Mouse (Mus musculus) lung, adult 2 months (tissue): Measurements from ENCODE around the gene Sap30bp.

Experiments used
- CTCF ChIP-seq: fragments of 200-500 bp; IDR thresholded peaks from 2 replicates; pipeline ENCODE4 v1.5.1; 2011; ENCODE audit warnings: mild to moderate bottlenecking, low read length, control low read depth; ENCODE audit not compliant: insufficient read depth
- POLR2A ChIP-seq: fragments of 200-500 bp; IDR thresholded peaks from 2 replicates; pipeline ENCODE4 v1.6.1; 2011; ENCODE audit warnings: low read depth, mild to moderate bottlenecking, control low read depth, low read length, borderline replicate concordance; ENCODE audit errors: extremely low read depth

DNA sequence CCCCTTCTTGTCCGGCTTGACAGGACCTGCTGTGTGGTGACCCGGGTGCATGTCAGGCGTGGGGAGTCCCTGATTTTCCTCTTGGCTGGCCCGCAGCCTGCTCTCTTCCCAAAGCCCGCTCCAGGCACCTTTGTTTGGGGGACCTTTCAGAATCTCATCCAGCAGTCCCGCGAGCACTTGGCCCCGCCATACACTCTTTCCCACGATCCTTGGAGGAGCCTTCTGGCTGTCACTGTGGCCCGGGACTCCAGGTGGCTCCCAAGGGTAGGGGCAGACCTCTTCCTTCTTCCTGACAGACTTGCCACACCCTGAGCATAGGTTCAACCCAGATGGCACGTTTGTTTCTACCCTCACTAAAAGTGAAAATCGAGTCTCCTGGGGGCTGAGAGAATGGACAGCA is 42.5 kb downstream of the Sap30bp start:
- TF ChIP-seq CTCF (no peak), POLR2A (no peak)
